Comparison of ENCODE assay signal across 10 mouse cellular contexts in genomic region chr19:53859149-53859548, GRCm38 (mm10). TPM values are rescaled to one million over a fixed set of nuclear protein-coding genes. Genes with fewer than 3 reads are reported as not detected.
DNase-seq lines count a peak whose midpoint lies in the region; ATAC-seq and TF ChIP-seq lines count a peak whose summit lies in the region.
"Had no signal": no experiment of that assay in that cellular context is flagged by ENCODE, and none has a peak within 500 bp of the region (broad histone marks: within the 10 kb centered on the region; RNA-seq: fewer than 3 reads in every experiment).

No protein-coding gene starts in this region.

- H3K27me3 ChIP-seq in thymus, adult 2 months (ENCODE audit: control insufficient read depth, insufficient read depth, low read length), result no peaks in the 10 kb centered on the region
- no peaks in the 10 kb centered on the region for H3K27me3 ChIP-seq in liver, embryonic 14.5 days (ENCODE audit: control insufficient read depth, insufficient read depth, low read length)

- TF ChIP-seq POLR2A in thymus, adult 2 months (IDR thresholded peaks at IDR 0.05; ENCODE audit: control insufficient read depth, extremely low read depth, insufficient read depth, low read length, poor library complexity), result no peak

- H3K9me3 ChIP-seq in liver, embryonic 14.5 days (ENCODE audit: control insufficient read depth, low read length), result no peaks in the 10 kb centered on the region

- H3K27ac ChIP-seq in thymus, adult 2 months (ENCODE audit: control insufficient read depth, insufficient read depth, low read length), result no peak overlapping the region
- H3K27ac ChIP-seq in liver, embryonic 14.5 days, result no peak overlapping the region
- H3K27ac ChIP-seq: macrophage had no signal

- no peak for TF ChIP-seq EP300 in liver, embryonic 14.5 days (IDR thresholded peaks at IDR 0.05; ENCODE audit: low read depth)

- no peak overlapping the region for H3K4me3 ChIP-seq in thymus, adult 2 months (ENCODE audit: control insufficient read depth, insufficient read depth, low read length)
- no peak overlapping the region for H3K4me3 ChIP-seq in liver, embryonic 14.5 days (ENCODE audit: insufficient read depth in 1 of 2, low read depth in 2 of 2, low read length in 2 of 2)
- H3K4me3 ChIP-seq: erythroblast, embryonic 14.5 days had no signal

- H3K4me1 ChIP-seq in thymus, adult 2 months (replicated peaks; ENCODE audit: control insufficient read depth, insufficient read depth, low read length), result no peaks in the 10 kb centered on the region
- peaks cover 3 to 9% of the 10 kb centered on the region in 2 experiments; a peak in 3 of 4 replicates for H3K4me1 ChIP-seq in liver, embryonic 14.5 days (replicated peaks; ENCODE audit: control insufficient read depth in 2 of 2, insufficient read depth in 2 of 2, low read length in 1 of 2)

- no peak overlapping the region for H3K4me2 ChIP-seq in liver, embryonic 14.5 days (ENCODE audit: low read depth)

- 89% methylated on average over 9 of the region's 9 CpGs for WGBS in thymus, adult 2 months
- 30% methylated on average over 9 of the region's 9 CpGs for WGBS in liver, embryonic 14.5 days (ENCODE audit: insufficient replicate concordance)

- no peak for TF ChIP-seq CTCF in thymus, adult 2 months (IDR thresholded peaks at IDR 0.05; ENCODE audit: borderline replicate concordance, control insufficient read depth, extremely low read depth, insufficient read depth, low read length, poor library complexity)
- TF ChIP-seq CTCF in liver, embryonic 14.5 days (IDR thresholded peaks at IDR 0.05; ENCODE audit: low read depth), result no peak

- ATAC-seq in liver, embryonic 14.5 days (ENCODE audit: insufficient read depth), result peak; percentile 70
- ATAC-seq: activated CD4-positive, CD25-positive, alpha-beta regulatory T cell, adult 4 months had no signal

- DNase-seq in thymus, postnatal 4 days, result peak; percentile 45
- DNase-seq in thymus, adult 2 months, result no peak
- DNase-seq in forelimb bud, embryonic 11.5 days (ENCODE audit: low read depth, low spot score), result peak; percentile 49
- DNase-seq in liver, embryonic 14.5 days (ENCODE audit: low read depth in 3 of 3, low spot score in 3 of 3), result peak; percentile 12 to 26 (median 17)
- DNase-seq in yolk sac, embryonic 10.5 days (ENCODE audit: low spot score), result peak; percentile 80
- DNase-seq in thymus, adult 18-20 months, result no peak
- DNase-seq in gastrocnemius, postnatal 4 days (ENCODE audit: low spot score in 2 of 2), result no peak

- no peaks in the 10 kb centered on the region for H3K36me3 ChIP-seq in thymus, adult 2 months (ENCODE audit: control insufficient read depth, insufficient read depth, low read length)
- H3K36me3 ChIP-seq in liver, embryonic 14.5 days (replicated peaks; ENCODE audit: control insufficient read depth, insufficient read depth, low read depth), result no peaks in the 10 kb centered on the region

- no peak overlapping the region for H3K9ac ChIP-seq in liver, embryonic 14.5 days (replicated peaks)

RNA-seq across cellular contexts. Expression of gene Pdcd4, which starts 32.9 kb away (rescaled TPM):
- 18.2 and 19.6 TPM in 2 replicates for polyA plus RNA-seq in thymus, adult 2 months (2012; rRNA removed)
- 3.0 and 6.6 TPM in 2 replicates for polyA plus RNA-seq in liver, embryonic 14.5 days (2012; rRNA removed)
- polyA plus RNA-seq in liver, embryonic 14.5 days (2014; fragmentation: Nextera tagmentation; extraction: Ambion mirVana), result 16.2 and 16.6 TPM in 2 replicates
- 10 to 100 TPM; 47.6 to 48.9 TPM for total RNA-seq in gastrocnemius, postnatal 4 days (2021)

Comparison
In these comparisons a context has a peak if more than half of its experiments do, and no peak if none do; other contexts are left out.
1. DNase-seq: peak in thymus, postnatal 4 days (single experiment), forelimb bud, embryonic 11.5 days (single experiment), liver, embryonic 14.5 days (3 of 3) and yolk sac, embryonic 10.5 days (single experiment); none in thymus, adult 2 months (single experiment), thymus, adult 18-20 months (0 of 2) and gastrocnemius, postnatal 4 days (0 of 2).